Mouse (Mus musculus) heart, adult 2 months (tissue): ENCODE results near the gene Tuba3b.

Source experiments
- CTCF ChIP-seq: fragments of 200-600 bp; IDR thresholded peaks from 2 replicates; pipeline ENCODE4 v1.8.1; 2022; ENCODE audit warnings: antibody characterized with exemption, mild to moderate bottlenecking, moderate library complexity
- POLR2A ChIP-seq: fragments of 200-500 bp; IDR thresholded peaks from 2 replicates; pipeline ENCODE4 v1.6.1; 2011; ENCODE audit warnings: mild to moderate bottlenecking, low read depth, low read length, control low read depth; ENCODE audit not compliant: insufficient read depth

DNA sequence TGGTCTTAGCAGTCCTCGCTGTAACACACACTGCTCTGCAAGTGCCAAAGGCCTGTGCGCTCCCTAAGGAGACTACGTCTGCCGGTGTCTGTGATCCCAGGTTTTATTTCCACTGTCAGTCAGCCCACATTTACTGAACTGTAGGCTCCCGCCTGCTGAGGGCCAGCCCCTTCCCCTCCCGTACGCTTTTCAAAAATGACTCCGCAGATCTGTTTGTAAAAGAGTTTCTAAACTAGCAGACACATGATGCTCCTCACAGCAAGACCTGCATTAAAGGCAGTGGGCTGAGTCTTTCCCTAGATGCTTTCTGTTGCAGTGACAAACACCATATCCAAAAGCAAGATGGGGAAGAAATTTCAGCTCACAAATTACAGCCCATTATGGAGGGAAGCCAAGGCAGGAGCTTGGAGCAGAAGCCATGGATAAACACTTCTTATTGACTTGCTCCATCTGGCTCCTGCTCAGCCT, 23.0 kb upstream of the Tuba3b start:
- TF ChIP-seq POLR2A (no peak), CTCF (no peak)
